Mouse (Mus musculus): ENCODE results near the gene Slc39a11. TPM values are rescaled to one million over a fixed set of nuclear protein-coding genes. Genes with fewer than 3 reads are reported as not detected.
"Not testable (repeated sequence)": the region's sequence is repeated elsewhere in the genome, so short reads cannot be mapped to it uniquely, and the experiment has no call there.

The Slc39a11 gene
- total RNA-seq, 4 experiments from 2014 or later, result 2.1 to 2.6 (median 2.2) TPM

DNA sequence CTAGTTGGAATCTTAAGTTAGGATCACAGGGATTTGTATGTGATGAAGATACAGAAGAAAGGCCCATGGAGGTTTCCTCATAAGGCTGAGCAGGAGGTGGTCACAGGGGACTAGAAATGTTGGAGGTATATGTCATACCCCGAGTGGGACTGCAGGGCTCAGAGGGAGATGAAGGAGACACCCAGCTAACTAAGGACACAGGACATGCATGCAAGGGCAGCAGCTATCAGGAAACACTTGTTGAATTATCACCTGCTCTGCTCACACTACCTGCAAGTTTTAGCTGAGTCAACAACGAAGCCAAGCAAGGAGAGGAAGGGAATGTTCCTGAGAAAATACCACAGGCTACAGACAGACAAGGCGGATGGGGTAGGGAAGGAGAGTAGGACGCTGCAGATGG is 17.8 kb upstream of the Slc39a11 start:
- no peak for DNase-seq (ENCODE audit: low spot score in 2 of 2)

DNA sequence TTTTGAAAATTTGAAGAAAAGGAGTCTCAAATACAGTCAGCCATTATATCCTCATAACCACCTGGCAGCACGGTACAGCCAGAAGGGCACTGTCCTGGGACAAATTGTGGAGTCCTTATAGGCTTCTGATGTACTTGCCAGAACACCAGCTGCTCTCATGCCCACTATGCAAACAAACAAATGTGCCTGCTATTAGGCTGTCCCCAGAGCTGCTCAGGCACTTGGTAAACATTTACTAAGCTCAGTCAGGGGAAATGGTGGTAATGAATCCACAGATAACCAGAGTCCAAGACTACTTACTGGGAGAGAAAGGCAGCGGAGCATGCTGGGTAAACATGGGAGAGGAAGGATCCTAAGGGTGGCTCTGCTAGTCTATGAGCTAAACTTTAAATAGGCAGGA is 17.2 kb upstream of the Slc39a11 start:
- no peak for DNase-seq (ENCODE audit: low spot score in 2 of 2)

DNA sequence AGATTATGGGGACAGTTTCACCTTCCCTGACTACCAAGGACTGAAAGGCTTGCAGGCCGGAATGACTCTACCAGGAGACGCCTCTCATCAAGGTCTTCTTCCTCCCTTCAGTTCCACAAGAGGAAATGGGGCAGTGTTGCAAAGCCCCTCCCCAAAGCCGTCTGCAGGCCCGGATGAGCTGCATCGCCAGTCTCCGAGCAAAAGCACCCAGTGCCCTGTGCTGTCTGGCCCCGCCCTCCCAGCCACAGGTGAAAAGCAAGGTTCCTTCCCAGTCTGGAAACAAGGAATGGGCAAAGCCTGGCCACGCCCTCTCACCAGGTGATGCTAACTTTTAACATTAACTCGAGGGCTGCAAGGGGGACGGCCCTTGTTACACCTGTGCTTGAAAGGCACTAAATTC is 16.8 kb upstream of the Slc39a11 start:
- DNase-seq (ENCODE audit: low spot score in 2 of 2), result no peak

DNA sequence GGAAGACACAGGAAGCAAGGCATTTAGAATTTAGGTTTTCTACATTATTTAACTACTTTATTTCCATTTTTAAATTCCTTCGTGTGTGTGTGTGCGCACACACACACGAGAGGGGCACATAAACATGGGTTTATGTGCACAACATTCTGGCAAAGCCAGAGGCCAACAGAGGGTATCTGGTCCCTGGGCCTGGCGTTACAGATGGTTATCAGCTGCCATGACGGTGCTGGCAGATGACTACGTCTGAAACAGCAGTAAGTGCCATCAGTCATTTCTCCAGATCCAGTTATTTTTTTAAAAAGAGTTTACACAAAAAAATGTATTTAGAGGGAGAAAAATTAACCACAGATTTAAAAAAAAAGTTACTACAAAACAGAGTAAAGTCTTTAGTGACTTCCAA is 16.3 kb upstream of the Slc39a11 start:
- no peak for DNase-seq (ENCODE audit: low spot score in 2 of 2)

DNA sequence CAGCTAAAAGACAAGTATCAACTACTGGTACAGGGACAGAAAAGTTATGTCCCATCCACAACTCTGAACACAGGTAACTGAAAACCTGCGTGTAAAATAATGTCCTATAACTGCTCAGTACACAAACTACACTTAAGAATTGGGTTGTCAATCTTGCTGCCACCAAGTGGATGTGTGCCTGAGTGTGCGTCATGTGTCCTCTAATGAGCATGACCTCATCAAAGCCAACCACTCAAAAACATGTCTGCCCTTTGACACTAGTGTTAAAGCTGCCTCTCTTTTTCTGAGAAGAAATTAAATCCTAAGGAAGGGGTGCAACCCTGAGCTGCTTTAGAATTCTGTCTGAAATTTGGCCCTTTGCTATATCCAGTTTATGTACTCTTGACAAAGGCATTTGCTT is 14.4 kb upstream of the Slc39a11 start:
- no peak for DNase-seq (ENCODE audit: low spot score in 2 of 2)

DNA sequence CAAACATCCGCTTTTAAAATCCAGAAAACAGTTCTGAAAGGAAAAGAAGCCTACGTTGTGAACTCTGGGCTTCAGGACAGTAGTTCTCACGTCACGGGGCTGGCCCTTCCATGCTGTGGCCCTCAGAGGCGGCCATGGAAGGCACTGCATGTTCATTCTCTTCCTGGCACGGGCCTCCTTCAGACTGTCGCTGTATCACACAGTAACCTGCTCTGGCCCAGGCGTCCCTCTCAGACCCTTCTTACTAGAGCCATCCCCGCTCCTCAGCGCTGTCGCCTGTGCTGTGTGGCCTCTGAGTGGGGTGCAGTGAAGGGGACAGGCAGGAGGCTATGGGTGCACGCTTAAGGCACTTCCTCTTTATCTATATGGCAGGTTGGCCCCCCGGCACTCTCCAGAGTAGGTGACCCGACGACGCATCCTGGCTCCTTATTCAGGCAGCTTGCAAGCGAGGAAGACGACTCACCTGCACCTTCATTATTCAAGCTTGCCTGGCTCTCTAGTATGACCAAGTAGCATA is 12.0 kb upstream of the Slc39a11 start:
- DNase-seq (ENCODE audit: low spot score in 2 of 2), result no peak

DNA sequence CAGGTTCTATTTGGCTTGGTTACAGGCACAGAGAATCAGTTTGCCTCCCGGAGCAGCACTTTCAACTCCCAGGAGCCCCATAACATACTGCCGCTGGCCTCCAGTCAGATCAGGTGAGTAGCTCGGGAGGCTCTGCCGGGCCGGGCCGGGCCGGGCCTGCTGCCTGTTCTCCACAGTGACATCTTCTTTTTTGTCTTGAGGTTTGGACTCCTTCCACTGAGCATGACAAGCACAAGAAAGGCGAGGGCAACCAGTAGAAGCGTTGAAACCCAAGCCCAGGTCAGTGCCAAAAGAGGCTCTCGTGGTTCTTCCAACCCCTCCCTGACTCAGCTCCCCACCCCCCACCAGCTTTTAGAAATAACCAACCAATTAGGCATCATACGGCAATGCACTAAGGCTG is 11.1 kb upstream of the Slc39a11 start:
- no peak for DNase-seq (ENCODE audit: low spot score in 2 of 2)

DNA sequence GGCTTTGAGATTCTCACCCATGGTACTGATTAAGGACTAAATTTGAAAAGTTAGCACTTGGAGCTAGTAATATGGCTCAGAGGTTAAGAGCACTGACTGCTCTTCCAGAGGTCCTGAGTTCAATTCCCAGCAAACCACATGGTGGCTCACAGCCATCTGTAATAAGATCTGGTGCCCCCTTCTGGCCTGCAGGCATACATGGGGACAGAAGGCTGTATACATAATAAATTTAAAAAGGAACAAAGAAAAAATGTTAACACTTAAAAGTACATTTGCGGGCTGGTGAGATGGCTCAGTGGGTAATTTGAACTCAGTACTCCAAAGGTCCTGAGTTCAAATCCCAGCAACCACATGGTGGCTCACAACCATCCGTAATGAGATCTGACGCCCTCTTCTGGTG is 10.3 kb upstream of the Slc39a11 start:
- not testable (repeated sequence) for DNase-seq (ENCODE audit: low spot score in 2 of 2)

DNA sequence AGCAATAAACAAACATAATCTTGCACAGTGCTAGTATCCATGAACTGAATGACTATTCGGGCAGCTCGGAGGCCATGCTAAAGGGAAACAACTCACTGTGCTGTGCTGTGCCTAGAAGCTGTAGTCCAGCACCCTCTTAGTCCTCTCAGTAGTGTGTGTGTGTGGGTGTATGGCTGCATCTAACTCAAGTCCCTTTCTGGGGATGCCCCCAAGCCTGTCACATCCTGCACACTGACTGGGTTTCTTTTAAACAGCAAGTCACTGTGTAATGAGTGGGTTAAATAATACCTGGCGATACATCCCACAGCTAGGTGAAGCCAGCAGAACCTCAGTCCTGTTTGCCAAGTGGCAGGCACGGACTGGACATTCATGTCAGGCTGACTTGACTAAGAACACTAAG is 8.9 kb upstream of the Slc39a11 start:
- DNase-seq (ENCODE audit: low spot score in 2 of 2), result no peak

DNA sequence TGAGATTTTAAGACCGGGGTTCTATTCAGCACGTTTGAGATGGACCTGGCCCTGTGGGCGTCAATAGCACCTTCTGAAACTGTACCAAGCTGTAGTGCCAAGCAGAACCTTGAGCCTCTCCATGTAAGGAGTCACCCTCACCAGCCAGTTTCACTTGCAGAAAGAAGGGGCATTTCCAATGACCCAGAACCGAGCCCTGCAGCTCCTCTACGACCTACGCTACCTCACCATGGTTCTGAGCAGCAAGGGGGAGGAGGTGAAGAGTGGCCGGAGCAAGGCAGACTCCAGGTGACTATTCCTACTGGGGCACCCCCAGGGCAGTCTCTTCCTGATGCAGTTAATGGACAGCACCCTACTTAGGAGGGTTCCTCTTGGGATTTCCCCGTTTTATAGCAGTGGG is 8.4 kb upstream of the Slc39a11 start:
- DNase-seq (ENCODE audit: low spot score in 2 of 2), result no peak

DNA sequence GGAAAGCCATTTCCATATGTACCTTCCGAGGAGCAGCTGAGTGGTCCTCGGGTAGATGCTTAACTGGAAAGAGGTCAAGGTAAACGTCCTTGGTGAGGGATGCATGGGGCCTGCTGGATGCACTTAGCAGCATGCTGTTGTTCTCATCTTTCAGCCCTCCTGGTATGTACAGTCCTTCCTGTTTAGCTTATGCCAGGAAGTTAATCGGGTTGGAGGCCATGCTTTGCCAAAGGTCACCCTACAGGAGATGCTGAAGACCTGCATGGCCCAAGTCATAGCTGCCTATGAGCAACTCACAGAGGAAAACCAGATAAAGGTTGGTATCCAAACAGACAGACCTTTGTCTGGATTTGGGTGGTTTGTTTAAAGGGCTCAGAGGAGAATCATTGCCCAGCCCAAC is 7.3 kb upstream of the Slc39a11 start:
- DNase-seq (ENCODE audit: low spot score in 2 of 2), result no peak

DNA sequence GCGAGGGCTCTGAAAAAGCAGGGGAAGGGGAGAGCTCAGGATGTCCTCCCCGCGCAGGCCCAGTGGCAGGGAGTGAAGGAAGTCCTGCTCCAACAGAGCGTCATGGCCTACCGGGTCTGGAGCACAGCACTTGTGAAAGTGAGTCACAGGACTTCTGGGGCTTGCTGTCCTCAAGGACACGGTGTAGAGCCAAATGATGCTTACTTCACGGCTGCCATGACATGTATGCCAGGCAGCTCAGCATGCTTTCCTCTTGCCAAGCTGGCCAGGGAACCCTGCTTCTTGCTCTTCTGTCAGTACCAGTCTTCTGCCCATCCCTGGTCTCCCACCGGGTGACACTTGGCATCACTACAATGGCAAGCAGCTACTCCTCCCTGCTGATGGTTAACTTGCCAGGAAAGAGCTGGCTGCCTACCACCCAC is 6.6 kb upstream of the Slc39a11 start:
- DNase-seq (ENCODE audit: low spot score in 2 of 2), result no peak

DNA sequence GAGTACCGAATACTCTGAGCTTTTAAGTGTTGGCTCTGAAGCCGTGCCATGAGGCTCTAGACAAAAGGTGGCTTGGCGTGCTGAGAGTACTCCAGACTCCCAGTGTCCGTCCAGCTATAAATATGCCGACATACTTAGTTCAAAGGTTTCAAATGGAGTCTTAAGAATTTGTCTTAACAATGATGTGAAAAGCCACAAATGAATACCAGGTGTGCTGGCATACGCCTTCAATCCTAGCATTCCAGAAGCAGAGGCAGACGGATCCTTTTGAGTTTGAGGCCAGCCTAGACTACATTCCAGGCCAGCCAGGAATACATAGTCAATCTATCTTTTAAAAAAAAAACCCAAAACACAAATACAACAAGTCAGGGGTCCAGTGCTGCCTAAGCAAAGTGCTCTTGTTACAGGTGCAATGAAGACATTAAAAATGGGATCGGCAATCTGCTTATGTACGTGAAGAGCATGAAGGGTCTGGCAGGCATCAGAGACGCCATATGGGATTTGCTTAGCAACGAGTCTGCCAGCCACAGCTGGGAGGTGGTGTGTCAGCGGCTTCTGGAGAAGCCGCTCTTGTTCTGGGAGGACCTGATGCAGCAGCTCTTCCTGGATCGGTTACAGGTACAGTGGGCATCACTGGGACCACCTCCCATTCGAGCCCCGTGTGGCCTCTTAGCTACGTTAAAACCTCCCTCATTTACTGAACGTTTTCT is 4.8 kb upstream of the Slc39a11 start:
- no peak for DNase-seq (ENCODE audit: low spot score in 2 of 2)

DNA sequence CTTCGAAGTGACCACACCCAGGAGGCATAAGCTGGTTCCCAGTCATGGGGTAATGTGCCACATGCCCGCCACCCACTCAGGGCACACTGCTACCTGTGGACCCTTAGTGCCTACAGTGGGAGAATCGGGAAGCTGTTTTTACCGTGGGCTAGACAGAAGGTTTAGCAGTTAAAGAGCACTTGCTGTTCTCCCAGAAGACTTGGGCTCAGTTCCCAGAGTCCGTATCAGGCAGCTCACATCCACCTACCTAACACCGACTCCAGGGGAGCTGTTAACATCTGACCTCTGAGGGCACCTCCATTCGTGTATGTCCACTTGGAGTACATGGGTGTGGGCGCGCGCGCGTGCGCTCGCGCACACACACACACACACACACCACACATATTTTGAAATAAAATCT is 4.2 kb upstream of the Slc39a11 start:
- DNase-seq (ENCODE audit: low spot score in 2 of 2), result no peak

DNA sequence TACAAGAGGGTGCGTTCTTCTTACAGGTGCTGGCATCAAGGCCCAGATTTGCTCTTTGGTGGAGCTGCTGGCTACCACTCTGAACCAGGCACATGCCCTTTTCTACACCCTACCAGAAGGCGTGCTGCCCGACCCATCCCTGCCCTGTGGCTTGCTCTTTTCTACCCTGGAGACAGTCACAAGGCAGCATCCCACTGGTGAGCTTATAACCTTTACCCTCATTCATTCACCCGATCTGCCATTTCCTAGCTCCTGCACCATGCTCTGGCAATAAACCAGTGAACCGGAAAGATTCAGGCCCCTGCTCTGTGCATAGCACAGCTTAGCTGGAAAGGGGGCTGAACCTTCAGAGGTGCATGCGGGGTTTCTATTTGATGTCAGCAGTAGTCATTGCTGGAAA is 2.6 kb upstream of the Slc39a11 start:
- no peak for DNase-seq (ENCODE audit: low spot score in 2 of 2)

DNA sequence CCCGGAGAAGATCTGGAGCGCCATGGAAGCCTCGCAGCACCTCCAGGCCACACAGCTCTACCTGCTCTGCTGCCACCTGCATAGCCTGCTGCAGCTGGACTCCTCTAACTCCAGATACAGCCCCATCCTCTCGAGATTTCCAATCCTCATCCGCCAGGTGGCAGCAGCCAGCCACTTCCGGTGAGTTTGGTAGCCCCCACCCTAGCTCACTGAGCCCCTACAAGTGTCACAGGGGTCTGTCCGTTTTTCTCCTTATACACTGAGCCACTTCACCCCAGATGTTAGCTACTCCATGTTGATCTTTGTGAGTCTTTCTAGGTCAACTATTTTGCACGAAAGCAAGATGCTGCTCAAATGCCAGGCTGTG is 2.0 kb upstream of the Slc39a11 start:
- no peak for DNase-seq (ENCODE audit: low spot score in 2 of 2)

DNA sequence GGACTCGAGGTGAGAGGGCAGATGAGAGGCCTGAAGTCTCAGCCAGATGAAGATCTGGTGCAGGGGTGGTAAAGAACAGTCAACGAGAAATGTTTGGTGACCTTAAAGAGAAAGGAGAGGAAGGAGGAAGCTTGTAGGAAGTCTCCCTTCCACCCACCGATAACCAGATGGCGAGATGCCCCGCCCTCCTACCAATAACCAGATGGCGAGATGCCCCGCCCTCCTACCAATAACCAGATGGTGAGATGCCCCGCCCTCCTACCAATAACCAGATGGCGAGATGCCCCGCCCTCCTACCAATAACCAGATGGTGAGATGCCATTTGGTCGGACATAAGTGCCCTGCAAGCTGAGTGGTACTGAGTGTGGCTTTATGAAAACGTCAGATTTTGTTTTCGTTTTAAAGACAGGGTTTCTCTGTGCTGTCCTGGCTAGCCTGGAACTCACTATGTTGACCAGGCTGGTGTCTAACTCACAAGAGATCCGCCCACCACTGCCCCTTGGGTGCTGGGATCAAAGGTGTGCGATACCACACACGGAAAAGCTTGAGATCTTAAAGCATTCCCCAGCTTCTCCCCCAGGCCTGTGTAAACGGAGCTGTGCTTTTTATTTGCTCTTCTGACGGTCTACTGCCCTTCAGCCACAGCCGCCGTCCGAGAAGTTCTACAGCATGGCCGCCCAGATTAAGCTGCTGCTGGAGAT is 1.5 kb upstream of the Slc39a11 start:
- DNase-seq (ENCODE audit: low spot score in 2 of 2), result no peak

DNA sequence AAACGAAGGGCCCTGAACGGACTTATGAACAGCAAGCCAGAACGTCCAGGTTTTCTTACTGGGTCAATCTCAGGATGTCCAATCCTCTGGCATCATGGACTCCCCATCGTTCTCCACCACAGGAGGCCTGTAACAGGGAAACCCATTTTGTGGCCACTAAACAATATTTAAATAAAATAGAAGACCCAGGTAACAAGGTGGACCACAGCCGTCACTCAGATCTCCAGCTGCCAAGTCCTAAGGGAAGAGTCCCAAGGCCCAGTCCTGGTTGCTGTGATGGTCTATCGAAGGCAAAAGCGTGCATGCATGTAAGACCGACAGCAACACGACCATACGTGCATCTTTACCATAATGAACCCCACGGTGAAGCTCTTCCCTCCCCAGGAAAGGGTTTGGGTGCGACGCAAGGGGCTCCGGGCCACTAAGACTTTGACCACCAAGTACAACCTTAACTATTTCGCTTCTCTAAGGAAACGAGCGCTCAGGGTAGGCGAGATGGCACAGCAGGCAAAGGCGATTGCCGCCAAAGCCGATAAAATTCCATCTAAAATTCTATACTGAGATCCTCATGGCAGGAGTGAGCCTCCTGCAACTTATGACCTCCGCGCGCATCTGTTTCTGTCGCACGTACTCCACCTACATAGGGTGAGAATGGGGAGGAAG is 1.1 kb downstream of the Slc39a11 start, which contains the start of gene Cog1:
Cog1 (plus strand) TSS at position 480 of the 663 bp plus-strand sequence.
- no peak for DNase-seq (ENCODE audit: low spot score in 2 of 2)

DNA sequence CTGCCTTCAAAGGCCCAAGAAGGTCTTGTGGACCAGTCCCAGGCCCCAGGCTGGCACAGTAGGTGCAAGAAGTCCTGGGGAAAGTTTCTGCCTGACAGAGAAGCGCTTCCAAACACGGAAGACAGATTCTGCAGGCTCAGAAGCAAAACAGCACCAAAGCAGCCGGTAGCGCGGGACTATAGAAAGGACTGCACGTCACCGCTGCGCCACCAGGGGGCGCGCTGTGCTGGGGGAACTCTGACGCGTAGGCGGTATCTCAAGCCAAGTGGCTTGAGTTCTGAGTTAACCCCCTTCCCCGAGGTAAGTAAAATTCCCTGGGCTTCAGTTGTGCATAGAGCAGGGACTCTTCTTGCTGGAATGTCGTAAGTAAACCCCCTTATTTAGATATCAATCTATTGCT is 1.7 kb downstream of the Slc39a11 start:
- DNase-seq (ENCODE audit: low spot score in 2 of 2), result peak; percentile 55 to 68

DNA sequence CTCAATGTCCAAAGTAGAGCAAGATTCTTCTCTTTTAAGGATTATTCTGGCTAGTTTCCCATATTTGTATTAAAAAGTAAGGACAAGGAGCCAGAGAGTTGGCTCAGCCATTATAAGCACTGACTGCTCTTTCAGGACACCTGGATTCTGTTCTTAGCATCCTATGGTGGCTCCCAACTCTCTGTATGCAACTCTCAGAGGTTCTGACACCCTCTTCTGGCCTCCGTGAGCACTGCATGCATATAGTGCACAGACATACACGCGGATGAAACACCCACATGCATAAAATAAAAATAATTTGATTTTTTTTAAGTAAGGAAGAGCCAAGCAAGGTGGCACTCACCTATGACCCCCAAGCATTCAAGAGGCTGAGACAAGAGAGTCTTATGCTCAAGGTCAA is 4.7 kb downstream of the Slc39a11 start:
- no peak for DNase-seq (ENCODE audit: low spot score in 2 of 2)

DNA sequence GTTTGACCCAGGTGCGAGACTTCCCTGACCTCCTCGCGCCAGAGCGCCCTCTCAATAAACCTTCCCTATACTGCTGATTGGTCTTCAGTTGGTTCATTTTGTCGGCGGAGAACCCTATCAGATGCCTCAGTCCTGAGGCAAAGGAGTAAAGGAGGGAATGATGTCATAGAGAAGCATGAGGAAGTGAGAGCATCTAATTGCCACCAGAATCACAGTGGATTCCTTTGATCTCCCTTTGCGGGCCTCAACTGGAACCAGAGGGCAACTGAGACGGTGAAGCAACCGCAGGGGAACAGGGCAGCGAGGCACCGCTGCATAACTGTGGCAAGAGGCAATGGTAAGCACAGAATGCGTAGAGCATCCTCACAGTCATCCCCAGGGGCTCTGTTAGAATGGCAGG is 11.2 kb downstream of the Slc39a11 start:
- no peak for DNase-seq (ENCODE audit: low spot score in 2 of 2)

DNA sequence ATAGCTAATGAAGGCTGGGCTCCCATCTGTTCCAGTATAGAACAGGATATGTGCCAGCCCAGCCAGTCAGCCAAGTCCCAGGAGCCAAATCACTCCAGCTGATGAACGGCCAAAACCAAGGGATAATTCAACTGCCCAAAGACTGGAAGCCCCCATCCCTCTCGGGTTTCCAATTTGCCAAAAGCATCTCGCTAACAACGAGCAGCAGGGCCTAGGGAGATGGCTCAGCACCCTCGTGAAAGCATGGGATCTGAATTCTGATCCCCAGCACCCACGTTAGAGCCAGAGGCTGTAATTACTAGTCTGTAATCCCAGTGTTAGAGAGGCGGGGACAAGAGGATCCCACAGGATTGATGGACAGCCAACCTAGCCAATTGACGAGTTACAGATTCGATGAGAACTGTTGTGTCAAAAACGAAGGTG is 15.2 kb downstream of the Slc39a11 start:
- DNase-seq (ENCODE audit: low spot score in 2 of 2), result no peak
